Mouse (Mus musculus) G1E (cell line): ENCODE measurements around the gene Atp6v0e. TPM values are rescaled to one million over a fixed set of nuclear protein-coding genes. Genes with fewer than 3 reads are reported as not detected.

ENCODE experiments used
- ATAC-seq: 2 replicates; pipeline ENCODE4 v1.8.0; 2016; ENCODE audit warnings: mild to moderate bottlenecking; ENCODE audit not compliant: insufficient number of reproducible peaks, poor library complexity, low FRiP score, severe bottlenecking; ENCODE audit errors: extremely low read depth
- DNase-seq: peaks from one replicate; pipeline ENCODE4 v3.0.0; 2012; ENCODE audit warnings: low spot score
- H3K27me3 ChIP-seq: 2 replicates; pipeline ENCODE4 v1.6.1; 2012; ENCODE audit warnings: mild to moderate bottlenecking, low read length, inconsistent platforms; ENCODE audit not compliant: insufficient read depth
- H3K36me3 ChIP-seq: replicated peaks from 2 replicates; pipeline ENCODE3; 2012; ENCODE audit warnings: mild to moderate bottlenecking, inconsistent platforms
- H3K4me1 ChIP-seq: 2 replicates; pipeline ENCODE4 v1.6.1; 2012; ENCODE audit warnings: low read depth, low read length, inconsistent platforms, mixed read lengths; ENCODE audit not compliant: insufficient read depth
- H3K4me3 ChIP-seq: 2 replicates; pipeline ENCODE4 v1.5.1; 2012; ENCODE audit warnings: low read depth, mild to moderate bottlenecking, inconsistent platforms, low read length, moderate library complexity, mixed read lengths
- H3K9me3 ChIP-seq: replicated peaks from 2 replicates; pipeline ENCODE4 v1.6.1; 2012; ENCODE audit warnings: inconsistent platforms
- CTCF ChIP-seq: IDR thresholded peaks from 2 replicates; pipeline ENCODE4 v1.5.1; 2012; ENCODE audit warnings: low read depth, low read length, inconsistent platforms, mixed read lengths
- GATA1 ChIP-seq: IDR thresholded peaks from 2 replicates; pipeline ENCODE4 v1.6.1; 2012; ENCODE audit warnings: borderline replicate concordance, low read length, inconsistent platforms, mixed read lengths
- GATA2 ChIP-seq: IDR thresholded peaks from 2 replicates; pipeline ENCODE4 v1.6.1; 2012; ENCODE audit warnings: low read depth, low read length, inconsistent platforms, borderline replicate concordance
- POLR2AphosphoS5 ChIP-seq: IDR thresholded peaks from 2 replicates; pipeline ENCODE4 v1.6.1; 2012; ENCODE audit warnings: low read depth, low read length, inconsistent platforms; ENCODE audit not compliant: insufficient replicate concordance
- TAL1 ChIP-seq: conservative IDR thresholded peaks from 2 replicates; pipeline ENCODE4 v1.6.1; 2012; ENCODE audit warnings: low read depth, low read length, inconsistent platforms, mixed read lengths
- polyA plus RNA-seq: library from polyadenylated mRNA; stranded (reverse); fragments of >175 nt; gene quantifications from 2 replicates; pipeline ENCODE4 v1.2.3, GENCODE M21; 2012
- total RNA-seq, 2 experiments: library from RNA; stranded (forward) in 1 of 2; stranded (reverse) in 1 of 2; fragments of 200-1000 nt in 1 of 2; fragments of >200 nt in 1 of 2; fragmentation: Nextera tagmentation in 1 of 2; gene quantifications; 2 replicates each; pipeline ENCODE4 v1.2.3; 2014 to 2017

Atp6v0e gene
- total and polyA plus RNA-seq, 3 experiments, result 9.6 to 325 (median 117) TPM

GRCm38 (mm10) chr17:26676616-26677376, 13.8 kb downstream of the Atp6v0e start:
- TF ChIP-seq GATA2 (no peak), TAL1 (no peak), POLR2AphosphoS5 (no peak), GATA1 (no peak), CTCF (no peak)
- peaks cover 31% of the 10 kb centered on the region for H3K36me3 ChIP-seq
- H3K9me3 ChIP-seq, result peaks cover 2% of the 10 kb centered on the region
- H3K4me3 ChIP-seq, result peak overlapping the region; percentile 94
- peaks cover 56% of the 10 kb centered on the region for H3K4me1 ChIP-seq
- DNase-seq (peak; percentile 59), ATAC-seq (peak; percentile 48)
- H3K27me3 ChIP-seq, result no peaks in the 10 kb centered on the region

- peak; percentile 52 for DNase-seq
- Histone ChIP-seq H3K4me3 (peak overlapping the region; percentile 94; the same call in 1 of the 2 replicates), H3K9me3 (peaks cover 2% of the 10 kb centered on the region), H3K4me1 (peaks cover 53% of the 10 kb centered on the region), H3K36me3 (peaks cover 41% of the 10 kb centered on the region), H3K27me3 (no peaks in the 10 kb centered on the region)
- peak; percentile 42; the same call in 1 of the 2 replicates for ATAC-seq
- TF ChIP-seq CTCF (no peak), GATA1 (no peak), TAL1 (peak; percentile 26; the same call in 1 of the 2 replicates), POLR2AphosphoS5 (no peak), GATA2 (no peak)
Measured at GRCm38 (mm10) chr17:26677711-26678637, 14.9 kb downstream of the Atp6v0e start.

GRCm38 (mm10) chr17:26681276-26681675, 18.2 kb downstream of the Atp6v0e start:
- TF ChIP-seq GATA2 (no peak), POLR2AphosphoS5 (no peak), CTCF (no peak), GATA1 (no peak), TAL1 (no peak)
- H3K36me3 ChIP-seq, result peaks cover 73% of the 10 kb centered on the region
- peaks cover 2% of the 10 kb centered on the region for H3K9me3 ChIP-seq
- no peaks in the 10 kb centered on the region for H3K27me3 ChIP-seq
- peaks cover 51% of the 10 kb centered on the region for H3K4me1 ChIP-seq
- ATAC-seq (no peak), DNase-seq (no peak)
- H3K4me3 ChIP-seq, result no peak overlapping the region

- TF ChIP-seq POLR2AphosphoS5, result no peak
- Histone ChIP-seq H3K27me3 (no peaks in the 10 kb centered on the region), H3K36me3 (peaks cover 94% of the 10 kb centered on the region), H3K4me1 (peaks cover 39% of the 10 kb centered on the region), H3K9me3 (no peaks in the 10 kb centered on the region), H3K4me3 (no peak overlapping the region)
- DNase-seq, result no peak
- ATAC-seq, result no peak
Measured at GRCm38 (mm10) chr17:26686334-26687000, 23.4 kb downstream of the Atp6v0e start.

- Histone ChIP-seq H3K4me1 (peaks cover 44% of the 10 kb centered on the region), H3K4me3 (no peak overlapping the region), H3K36me3 (peaks cover 95% of the 10 kb centered on the region), H3K27me3 (no peaks in the 10 kb centered on the region), H3K9me3 (no peaks in the 10 kb centered on the region)
- DNase-seq (no peak), ATAC-seq (no peak)
- no peak for TF ChIP-seq CTCF
- TF ChIP-seq POLR2AphosphoS5, result no peak
- no peak for TF ChIP-seq GATA2
Measured at GRCm38 (mm10) chr17:26688795-26689735, 26.0 kb downstream of the Atp6v0e start.
